Mouse (Mus musculus): ENCODE results near the gene Atoh1. TPM values are rescaled to one million over a fixed set of nuclear protein-coding genes. Genes with fewer than 3 reads are reported as not detected.

Atoh1 gene
- total and polyA plus RNA-seq, 3 experiments = not detected

GRCm38 (mm10) chr6:64763901-64764300 lies 35.0 kb downstream of the Atoh1 start:
- H3K4me1 ChIP-seq (ENCODE audit: control insufficient read depth in 1 of 2, insufficient read depth in 2 of 2) = no peaks in the 10 kb centered on the region
- in situ Hi-C loops (cut with MboI; ENCODE audit: low pct_ligation_motif_present, low pct_unique_long_range_greater_than_20kb, low sequenced_read_pairs) (no loop called here), dilution Hi-C loops (cut with MboI; ENCODE audit: extremely low pct_ligation_motif_present, extremely low pct_unique_long_range_greater_than_20kb, low sequenced_read_pairs) (no loop called here)
- DNase-seq (ENCODE audit: extremely low read depth) = no peak
- H3K79me2 ChIP-seq (replicated peaks; ENCODE audit: control insufficient read depth, extremely low read depth, insufficient read depth, poor library complexity, severe bottlenecking) = no peaks in the 10 kb centered on the region
- TF ChIP-seq PAX5 (IDR thresholded peaks at IDR 0.05; ENCODE audit: low read length) (no peak), ELF1 (IDR thresholded peaks at IDR 0.05; ENCODE audit: low read depth, low read length) (no peak), ZMIZ1 (IDR thresholded peaks at IDR 0.05; ENCODE audit: low read depth, low read length) (no peak), MAFK (IDR thresholded peaks at IDR 0.05; ENCODE audit: insufficient replicate concordance, low read length) (no peak), CHD1 (IDR thresholded peaks at IDR 0.05; ENCODE audit: low read depth, low read length) (no peak), TBP (conservative IDR thresholded peaks at IDR 0.05; ENCODE audit: low read depth, low read length) (no peak), JUN (IDR thresholded peaks at IDR 0.05; ENCODE audit: insufficient read depth, low read depth, low read length) (no peak), CTCF (conservative IDR thresholded peaks at IDR 0.05 in 1 of 2, IDR thresholded peaks at IDR 0.05 in 1 of 2; ENCODE audit: low read depth in 2 of 2, low read length in 2 of 2) (no peak), ZNF384 (IDR thresholded peaks at IDR 0.05; ENCODE audit: low read depth, low read length) (no peak), BHLHE40 (IDR thresholded peaks at IDR 0.05; ENCODE audit: low read depth, low read length) (no peak)
- H3K27ac ChIP-seq (ENCODE audit: insufficient read depth, low read depth) = no peak overlapping the region
- H3K9me3 ChIP-seq (replicated peaks; ENCODE audit: low read length) = peaks cover 13% of the 10 kb centered on the region
- H3K36me3 ChIP-seq (replicated peaks in 1 of 2; ENCODE audit: control insufficient read depth in 1 of 2, insufficient read depth in 1 of 2, low read length in 1 of 2) = no peaks in the 10 kb centered on the region
- H3K4me3 ChIP-seq (replicated peaks in 1 of 3; ENCODE audit: low read depth in 2 of 3, low read length in 2 of 3, poor library complexity in 1 of 3) = no peak overlapping the region
- H3K27me3 ChIP-seq (replicated peaks) = no peaks in the 10 kb centered on the region
- H3K9ac ChIP-seq (ENCODE audit: insufficient read depth, low read depth) = no peak overlapping the region
- no peak overlapping the region for H3K4me2 ChIP-seq (ENCODE audit: insufficient read depth, low read depth, poor library complexity, severe bottlenecking)

- Histone ChIP-seq H3K36me3 (replicated peaks in 1 of 2; ENCODE audit: control insufficient read depth in 1 of 2, insufficient read depth in 1 of 2, low read length in 1 of 2) (no peaks in the 10 kb centered on the region), H3K4me2 (ENCODE audit: insufficient read depth, low read depth, poor library complexity, severe bottlenecking) (no peak overlapping the region), H3K79me2 (replicated peaks; ENCODE audit: control insufficient read depth, extremely low read depth, insufficient read depth, poor library complexity, severe bottlenecking) (no peaks in the 10 kb centered on the region), H3K27me3 (replicated peaks) (no peaks in the 10 kb centered on the region), H3K9me3 (replicated peaks; ENCODE audit: low read length) (peaks cover 21% of the 10 kb centered on the region), H3K4me3 (replicated peaks in 1 of 3; ENCODE audit: low read depth in 2 of 3, low read length in 2 of 3, poor library complexity in 1 of 3) (no peak overlapping the region), H3K27ac (ENCODE audit: insufficient read depth, low read depth) (no peak overlapping the region), H3K4me1 (ENCODE audit: control insufficient read depth in 1 of 2, insufficient read depth in 2 of 2) (no peaks in the 10 kb centered on the region), H3K9ac (ENCODE audit: insufficient read depth, low read depth) (no peak overlapping the region)
- in situ Hi-C loops (cut with MboI; ENCODE audit: low pct_ligation_motif_present, low pct_unique_long_range_greater_than_20kb, low sequenced_read_pairs) = no loop called here
- DNase-seq (ENCODE audit: extremely low read depth) = no peak
- dilution Hi-C loops (cut with MboI; ENCODE audit: extremely low pct_ligation_motif_present, extremely low pct_unique_long_range_greater_than_20kb, low sequenced_read_pairs) = no loop called here
- TF ChIP-seq KAT2A (IDR thresholded peaks at IDR 0.05; ENCODE audit: insufficient replicate concordance, low read length) (no peak), ELF1 (IDR thresholded peaks at IDR 0.05; ENCODE audit: low read depth, low read length) (no peak), CHD2 (IDR thresholded peaks at IDR 0.05; ENCODE audit: low read length) (no peak), TCF12 (IDR thresholded peaks at IDR 0.05; ENCODE audit: low read depth, low read length) (no peak), MXI1 (IDR thresholded peaks at IDR 0.05; ENCODE audit: low read depth, low read length) (no peak), ZNF384 (IDR thresholded peaks at IDR 0.05; ENCODE audit: low read depth, low read length) (no peak)
Measured at GRCm38 (mm10) chr6:64773430-64773829, 44.5 kb downstream of the Atoh1 start.

Data from CH12.LX (cell line).